In the genomic region with DNA sequence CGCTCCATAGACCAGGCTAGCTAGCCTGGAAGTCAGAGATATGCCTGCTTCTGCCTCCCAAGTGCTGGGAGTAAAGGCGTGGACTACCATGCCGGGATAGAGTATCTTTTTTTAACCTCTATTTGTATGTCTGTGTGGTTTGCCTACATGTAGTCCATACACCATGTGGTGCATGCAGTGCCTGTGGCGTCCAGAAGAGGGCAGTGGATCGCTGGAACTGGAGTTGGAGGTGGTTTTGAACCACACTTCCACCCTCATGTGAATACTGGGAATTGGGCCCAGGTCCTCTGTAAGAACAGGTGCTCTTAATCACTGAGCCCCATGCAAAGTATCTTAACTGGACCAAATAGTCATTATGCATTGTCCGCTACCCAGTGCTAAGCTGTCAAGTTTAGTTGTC, we compare ENCODE assay signal across 8 mouse cellular contexts.
DNase-seq lines count a peak whose midpoint lies in the region; ATAC-seq and TF ChIP-seq lines count a peak whose summit lies in the region.

No protein-coding gene starts in this region.

- WGBS in cerebellum, adult 2 months, result 72% methylated on average over 6 of the region's 6 CpGs
- 56% methylated on average over 6 of the region's 6 CpGs for WGBS in liver, embryonic 11.5 days

- H3K9ac ChIP-seq in liver, embryonic 11.5 days (ENCODE audit: low read depth, low read length), result no peak overlapping the region

- H3K27ac ChIP-seq in cerebellum, adult 2 months (ENCODE audit: insufficient read depth, low read length), result no peak overlapping the region
- no peak overlapping the region for H3K27ac ChIP-seq in liver, embryonic 11.5 days (ENCODE audit: low read depth, low read length)

- no peak for ATAC-seq in liver, embryonic 11.5 days (replicated peaks; ENCODE audit: low FRiP score)
- ATAC-seq in erythroid progenitor cell, adult 5-6 weeks (replicated peaks; ENCODE audit: low FRiP score, poor library complexity, severe bottlenecking), result 0 out of 2 replicates have a peak, but pooled peaks have one; percentile 49

- no peaks in the 10 kb centered on the region for H3K36me3 ChIP-seq in liver, embryonic 11.5 days (ENCODE audit: control insufficient read depth, insufficient read depth, low read length)
- H3K36me3 ChIP-seq in splenic B cell, adult 2 months (ENCODE audit: control insufficient read depth, insufficient read depth, low read length, poor library complexity, severe bottlenecking), result no peaks in the 10 kb centered on the region

- no peak overlapping the region for H3K4me3 ChIP-seq in cerebellum, adult 2 months (replicated peaks; ENCODE audit: insufficient read depth, low read depth, low read length)
- H3K4me3 ChIP-seq in liver, embryonic 11.5 days (ENCODE audit: low read depth, low read length), result no peak overlapping the region

- H3K4me1 ChIP-seq in cerebellum, adult 2 months (ENCODE audit: control insufficient read depth, insufficient read depth, low read length), result no peaks in the 10 kb centered on the region
- no peaks in the 10 kb centered on the region for H3K4me1 ChIP-seq in liver, embryonic 11.5 days (replicated peaks; ENCODE audit: control insufficient read depth, insufficient read depth, low read length)

- no peaks in the 10 kb centered on the region for H3K27me3 ChIP-seq in cerebellum, adult 2 months (ENCODE audit: control insufficient read depth, insufficient read depth, low read length)
- H3K27me3 ChIP-seq in liver, embryonic 11.5 days (replicated peaks; ENCODE audit: control insufficient read depth, insufficient read depth, low read length), result peaks cover 7% of the 10 kb centered on the region; the same call in 1 of the 2 replicates
- no peaks in the 10 kb centered on the region for H3K27me3 ChIP-seq in splenic B cell, adult 2 months (ENCODE audit: control insufficient read depth, insufficient read depth, low read length, poor library complexity, severe bottlenecking)

- no peak overlapping the region for H3K4me2 ChIP-seq in liver, embryonic 11.5 days

- peak; percentile 38; the same call in 1 of the 2 replicates for TF ChIP-seq CTCF in cerebellum, adult 2 months (IDR thresholded peaks at IDR 0.05; ENCODE audit: borderline replicate concordance, insufficient read depth, low read depth, low read length)

- DNase-seq in cerebellum, adult 2 months, result no peak
- DNase-seq in cerebellum, adult 18-20 months, result no peak
- peak; percentile 52 for DNase-seq in liver
- DNase-seq in liver, embryonic 11.5 days (ENCODE audit: low spot score), result no peak
- DNase-seq in splenic B cell, adult 2 months (ENCODE audit: low read depth, low spot score), result peak; percentile 58
- DNase-seq in right cerebral cortex, adult 2 months (ENCODE audit: low spot score in 2 of 2), result no peak
- no peak for DNase-seq in ovary, postnatal 10 days (ENCODE audit: low spot score)

- H3K9me3 ChIP-seq in liver, embryonic 11.5 days (ENCODE audit: control insufficient read depth, low read length), result no peaks in the 10 kb centered on the region

- no peak for TF ChIP-seq POLR2A in cerebellum, adult 2 months (IDR thresholded peaks at IDR 0.05; ENCODE audit: borderline replicate concordance, insufficient read depth, low read length)

Comparison
In these comparisons a context has a peak if more than half of its experiments do, and no peak if none do; other contexts are left out.
1. DNase-seq: peak in liver (single experiment) and splenic B cell, adult 2 months (single experiment); none in cerebellum, adult 2 months (0 of 2), cerebellum, adult 18-20 months (0 of 2), liver, embryonic 11.5 days (single experiment), right cerebral cortex, adult 2 months (0 of 2) and ovary, postnatal 10 days (single experiment).